Mouse (Mus musculus) granulocyte monocyte progenitor cell, adult 5-6 weeks (primary cell): ENCODE measurements around the gene Rgma. TPM values are rescaled to one million over a fixed set of nuclear protein-coding genes. Genes with fewer than 3 reads are reported as not detected.

ENCODE experiments used
- ATAC-seq: replicated peaks from 2 replicates; pipeline ENCODE4 v1.8.0; 2016; ENCODE audit warnings: mild to moderate bottlenecking, moderate TSS enrichment, inconsistent platforms; ENCODE audit not compliant: poor library complexity, severe bottlenecking
- total RNA-seq, 2 experiments: library from RNA; stranded (forward) in 1 of 2; stranded (reverse) in 1 of 2; fragments of 200-712, 200-1000 nt in 1 of 2; fragments of >200 nt in 1 of 2; fragmentation: Nextera tagmentation in 1 of 2; gene quantifications; 2 replicates each; pipeline ENCODE4 v1.2.3; 2014 to 2017

The Rgma gene
- total RNA-seq, 2 experiments from 2014 or later, result not detected

GRCm38 (mm10) chr7:73426752-73427386 is 51.6 kb downstream of the Rgma start:
- no peak for ATAC-seq

GRCm38 (mm10) chr7:73427794-73428193 is 52.5 kb downstream of the Rgma start:
- ATAC-seq, result no peak

- ATAC-seq, result no peak
Measured at GRCm38 (mm10) chr7:73428525-73428924, 53.2 kb downstream of the Rgma start.

GRCm38 (mm10) chr7:73433637-73434335 is 58.5 kb downstream of the Rgma start:
- ATAC-seq, result no peak

- ATAC-seq, result no peak
Measured at GRCm38 (mm10) chr7:73434336-73434677, 59.0 kb downstream of the Rgma start.

- ATAC-seq, result peak; percentile 46; the same call in 1 of the 2 replicates
Measured at GRCm38 (mm10) chr7:73435685-73436084, 60.4 kb downstream of the Rgma start.

- ATAC-seq, result no peak
Measured at GRCm38 (mm10) chr7:73441802-73442201, 66.5 kb downstream of the Rgma start.

GRCm38 (mm10) chr7:73442246-73442645 is 66.9 kb downstream of the Rgma start:
- no peak for ATAC-seq

- ATAC-seq, result peak; percentile 77
Measured at GRCm38 (mm10) chr7:73451594-73451993, 76.3 kb downstream of the Rgma start.

- ATAC-seq, result peak; percentile 65
Measured at GRCm38 (mm10) chr7:73452187-73452808, 77.0 kb downstream of the Rgma start.

- ATAC-seq, result no peak
Measured at GRCm38 (mm10) chr7:73454113-73454512, 78.8 kb downstream of the Rgma start.

- no peak for ATAC-seq
Measured at GRCm38 (mm10) chr7:73463546-73463945, 88.2 kb downstream of the Rgma start.

- ATAC-seq, result no peak
Measured at GRCm38 (mm10) chr7:73467741-73468140, 92.4 kb downstream of the Rgma start.

Other genes starting within 250 kb of the Rgma start
- 42.3 and 47.5 TPM in 2 replicates for gene Chd2, start 166.3 kb downstream of the Rgma start, total RNA-seq (2014; fragmentation: Nextera tagmentation)
- 93.8 and 118 TPM in 2 replicates for gene Chd2, start 166.3 kb downstream of the Rgma start, total RNA-seq (2017)